Mouse (Mus musculus): ENCODE results near the gene Zdhhc13.
A peak's percentile ranks its signal among the peaks of the same experiment; 100 is the strongest.

Zdhhc13 gene

DNA sequence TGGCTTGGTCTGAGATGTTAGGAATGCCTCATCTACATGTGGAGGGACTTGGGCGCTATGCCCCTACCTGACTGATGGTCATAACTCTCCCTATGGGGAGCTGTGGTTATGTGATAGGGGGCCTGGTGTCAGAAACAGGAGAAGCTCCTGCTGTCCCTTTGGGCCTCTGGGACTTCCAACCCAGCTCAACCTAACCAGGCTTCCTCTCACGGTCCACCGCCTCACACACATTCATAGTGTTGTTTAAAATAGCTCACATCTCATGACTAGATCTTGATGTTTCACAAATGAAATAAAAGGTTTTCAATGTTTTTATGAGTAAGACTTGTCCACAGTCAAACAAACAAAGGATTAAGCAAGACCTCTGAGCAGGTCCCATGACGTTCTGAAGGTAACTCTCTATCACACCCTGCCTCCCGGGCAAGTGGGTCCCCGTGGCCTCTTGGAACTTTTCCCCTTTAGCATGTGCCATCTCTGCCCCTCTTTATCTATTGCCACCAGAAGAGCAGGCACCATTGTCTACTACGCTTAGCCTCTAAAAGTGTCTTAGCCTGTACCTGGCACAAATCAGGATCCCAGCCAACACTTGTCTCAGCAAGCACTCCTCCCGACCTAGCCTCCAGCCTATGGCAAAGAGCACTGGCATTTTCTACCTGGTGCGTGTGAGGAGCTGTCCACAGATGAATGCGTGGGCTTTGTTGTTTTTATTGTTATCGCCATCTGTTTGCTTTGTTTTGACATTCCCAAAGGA, 3.9 kb upstream of the Zdhhc13 start:
- DNase-seq (ENCODE audit: low spot score) = no peak

- peak; percentile 8 for DNase-seq (ENCODE audit: low spot score)
These were observed 455 bp upstream of the Zdhhc13 start for GRCm38 (mm10) chr7:48788348-48788747.

- DNase-seq (ENCODE audit: low spot score) = no peak
These were observed 1.3 kb downstream of the Zdhhc13 start for GRCm38 (mm10) chr7:48790117-48790516.

DNA sequence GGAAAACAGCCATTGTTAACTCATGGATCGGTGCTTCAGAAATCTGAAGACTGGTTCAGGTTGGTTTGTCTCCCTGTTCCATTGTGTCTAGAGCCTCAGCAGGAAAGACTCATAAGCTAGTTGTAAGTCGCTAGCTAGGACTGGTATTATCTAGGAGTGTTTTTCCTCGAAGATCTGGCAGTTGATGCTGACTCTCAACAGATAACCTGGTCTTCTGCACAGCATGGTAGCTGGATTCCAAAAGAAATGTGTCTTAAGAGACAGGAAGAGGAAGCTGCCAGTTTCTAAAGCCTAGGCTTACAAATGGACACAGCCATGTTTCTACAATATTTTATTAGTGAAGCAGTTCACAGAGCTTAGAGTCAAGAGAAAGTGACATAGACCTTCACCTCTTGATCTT, 2.6 kb downstream of the Zdhhc13 start:
- DNase-seq (ENCODE audit: low spot score) = no peak

DNA sequence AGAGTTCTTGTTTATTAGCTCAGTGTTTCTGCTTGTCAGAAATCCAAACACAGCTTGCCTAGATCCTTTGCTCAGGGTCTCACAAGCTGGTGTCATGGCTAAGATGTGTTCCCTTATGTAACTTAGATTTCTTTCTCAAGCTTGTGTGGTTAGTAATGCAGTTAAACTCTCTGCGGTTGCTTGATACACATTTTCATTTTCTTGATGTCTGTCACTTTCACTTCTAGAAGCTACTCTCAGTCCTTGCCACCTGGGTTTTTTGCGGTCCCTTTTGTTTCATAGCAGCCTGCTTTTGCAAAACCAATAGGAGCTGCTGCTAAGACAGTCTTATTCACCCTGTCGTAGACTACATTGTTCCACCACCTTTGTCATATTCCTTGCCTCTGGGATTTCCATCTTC, 6.3 kb downstream of the Zdhhc13 start:
- DNase-seq (ENCODE audit: low spot score) = no peak

- no peak for DNase-seq (ENCODE audit: low spot score)
These were observed 14.6 kb downstream of the Zdhhc13 start for GRCm38 (mm10) chr7:48803381-48803780.

DNA sequence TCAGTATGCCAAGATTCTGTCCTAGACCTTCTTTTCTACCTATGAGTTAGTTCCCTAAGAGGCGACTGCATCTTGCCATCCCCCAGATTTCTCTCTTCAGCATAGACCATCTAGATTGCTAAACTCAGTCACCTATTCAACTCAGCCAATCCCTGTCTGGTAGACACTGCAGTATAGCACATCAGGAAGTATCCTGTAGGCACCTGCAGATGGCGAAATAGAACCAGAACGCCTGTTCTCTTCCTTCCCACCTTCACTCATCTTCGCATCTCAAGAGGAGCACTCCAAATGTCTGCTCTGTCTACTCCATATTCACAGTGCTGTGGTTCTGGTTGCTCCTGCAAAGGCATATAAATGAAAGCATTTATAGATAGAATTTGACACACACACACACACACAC, 17.8 kb downstream of the Zdhhc13 start:
- DNase-seq (ENCODE audit: low spot score) = no peak

DNA sequence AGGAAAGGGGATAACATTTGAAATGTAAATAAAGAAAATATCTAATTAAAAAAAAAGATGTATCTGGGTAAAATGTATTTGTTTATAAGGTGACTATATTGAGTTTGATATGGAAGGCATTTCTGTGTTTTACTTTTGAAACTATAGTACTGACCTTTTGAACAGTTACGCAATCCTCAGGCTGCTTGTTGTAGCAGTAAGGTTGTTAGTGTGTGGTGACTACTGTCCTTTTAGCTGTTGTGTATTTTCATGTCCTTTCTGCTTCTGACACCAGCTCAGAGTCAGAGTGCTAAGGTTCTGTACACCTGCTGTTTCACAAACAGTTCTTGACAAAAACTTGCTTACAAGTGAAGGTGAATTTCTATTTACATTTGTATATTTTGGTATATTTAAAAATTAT, 21.8 kb downstream of the Zdhhc13 start:
- DNase-seq (ENCODE audit: low spot score) = no peak

- no peak for DNase-seq (ENCODE audit: low spot score)
These were observed 23.6 kb downstream of the Zdhhc13 start for GRCm38 (mm10) chr7:48812358-48812757.

DNA sequence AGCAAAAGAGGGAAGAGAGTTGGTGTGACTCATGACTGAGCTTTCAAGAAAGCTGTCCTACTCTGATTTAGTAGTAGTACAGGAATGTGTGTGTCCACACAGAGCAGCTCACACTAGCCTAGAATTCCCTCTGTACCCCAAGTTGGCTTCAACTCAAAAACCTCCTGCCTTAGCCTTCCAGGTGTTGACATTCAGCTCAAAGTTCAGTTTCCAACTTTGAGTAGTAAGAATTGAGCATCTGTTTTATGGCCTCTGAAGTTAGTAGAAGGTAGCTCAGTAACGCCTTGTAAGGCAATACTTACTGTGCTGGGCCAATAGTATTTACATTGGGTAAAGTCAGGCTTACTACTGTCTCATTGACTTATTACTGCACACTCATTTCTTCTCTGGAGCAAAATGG, 24.8 kb downstream of the Zdhhc13 start:
- no peak for DNase-seq (ENCODE audit: low spot score)

- DNase-seq (ENCODE audit: low spot score) = no peak
These were observed 32.9 kb downstream of the Zdhhc13 start for GRCm38 (mm10) chr7:48821654-48822053.

DNA sequence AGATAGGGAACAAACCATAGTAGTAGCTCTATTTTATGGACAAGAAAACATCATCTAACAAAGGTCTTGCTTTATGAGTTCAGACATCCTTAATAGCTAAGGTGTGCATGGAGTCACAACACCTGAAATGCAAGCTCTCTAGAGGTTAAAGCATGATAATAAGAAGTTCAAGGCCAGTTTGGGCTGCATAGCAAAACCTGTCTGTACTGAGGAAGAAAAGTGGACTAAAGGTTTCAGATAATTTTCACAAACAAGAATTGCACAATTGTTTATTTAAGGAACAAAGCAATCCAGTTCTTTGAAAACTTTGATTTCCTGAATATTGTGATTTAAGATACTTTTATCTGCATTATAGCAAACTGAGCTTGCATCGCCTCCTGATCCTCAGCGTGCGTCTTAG, 34.8 kb downstream of the Zdhhc13 start:
- DNase-seq (ENCODE audit: low spot score) = no peak

DNA sequence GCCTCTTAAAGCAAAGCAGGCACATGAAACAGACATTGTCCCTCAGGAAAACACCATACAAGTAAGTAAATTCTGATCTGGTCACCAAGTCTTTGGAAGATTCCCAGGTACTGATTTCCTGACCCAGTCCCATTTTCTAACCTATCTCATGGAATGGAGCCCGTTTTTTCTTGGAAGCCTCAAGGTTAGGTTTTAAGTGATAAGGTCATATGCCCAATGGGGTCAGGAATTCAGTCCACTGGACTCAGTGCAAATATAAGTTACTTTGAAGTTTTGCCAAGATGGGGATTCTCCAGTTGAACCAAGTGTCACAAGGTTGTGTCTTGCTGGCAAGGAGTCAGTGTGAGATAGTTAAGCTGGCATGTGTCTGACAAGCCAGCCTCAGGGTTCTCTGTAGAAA, 35.9 kb downstream of the Zdhhc13 start:
- DNase-seq (ENCODE audit: low spot score) = no peak

DNA sequence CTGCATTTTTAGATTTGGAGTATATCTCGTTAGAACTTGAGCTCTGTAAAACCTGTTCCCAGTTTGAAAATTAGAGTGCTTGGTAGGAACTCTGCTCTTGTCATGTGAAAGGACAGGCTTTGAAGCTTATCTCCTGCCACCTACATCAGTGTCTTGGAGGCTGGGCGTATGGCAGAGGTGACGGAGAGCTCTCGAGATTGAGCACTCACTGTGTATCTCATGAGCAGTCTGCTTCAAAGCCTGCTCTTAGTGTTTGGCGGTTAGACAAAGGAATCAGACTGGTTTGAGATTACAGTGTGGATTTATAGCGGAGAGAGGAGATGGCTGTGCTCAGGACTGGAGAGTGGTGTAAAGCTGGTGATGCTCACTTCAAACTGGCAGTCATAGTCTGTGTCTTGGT, 36.4 kb downstream of the Zdhhc13 start:
- DNase-seq (ENCODE audit: low spot score) = no peak

DNA sequence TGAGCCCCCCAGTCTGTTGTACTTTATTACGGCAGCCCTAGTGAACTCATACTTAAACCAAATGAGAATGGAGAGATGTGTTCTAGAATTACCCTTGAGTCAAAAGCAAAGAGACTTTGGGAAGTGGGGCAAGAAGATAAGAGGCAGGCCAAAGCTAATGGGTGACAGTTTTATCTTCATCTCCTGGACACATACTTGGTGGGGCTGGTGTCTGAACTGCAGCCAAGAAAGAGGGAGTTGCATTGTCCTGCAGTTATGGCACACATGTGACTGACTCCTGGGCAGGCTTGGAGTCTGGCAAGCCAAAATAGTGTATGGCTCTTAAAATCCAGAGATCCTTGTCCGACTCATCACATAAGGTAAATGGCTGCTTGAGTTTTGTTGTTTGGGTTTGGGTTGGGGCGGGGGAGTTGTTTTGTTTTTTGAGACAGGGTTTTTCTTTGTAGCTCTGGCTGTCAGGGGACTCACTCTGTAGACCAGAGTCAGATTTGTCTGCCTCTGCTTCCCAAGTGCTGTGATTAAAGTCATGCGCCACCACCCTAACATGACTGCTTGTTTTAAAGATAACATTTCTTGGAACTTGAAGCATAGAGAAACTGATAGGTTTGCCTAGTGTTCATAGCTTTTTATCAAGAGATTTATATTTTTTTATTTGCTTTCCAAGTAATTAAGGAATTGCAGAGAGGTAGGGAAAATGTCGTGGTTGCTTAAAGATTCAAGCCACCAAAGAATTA, 40.5 kb downstream of the Zdhhc13 start:
- DNase-seq (ENCODE audit: low spot score) = no peak

GRCm38 (mm10) chr7:48830395-48830794, 41.6 kb downstream of the Zdhhc13 start:
- DNase-seq (ENCODE audit: low spot score) = no peak

GRCm38 (mm10) chr7:48832735-48833134, 43.9 kb downstream of the Zdhhc13 start:
- no peak for DNase-seq (ENCODE audit: low spot score)

GRCm38 (mm10) chr7:48834371-48834970, 45.7 kb downstream of the Zdhhc13 start:
- DNase-seq (ENCODE audit: low spot score) = no peak

- no peak for DNase-seq (ENCODE audit: low spot score)
These were observed 46.3 kb downstream of the Zdhhc13 start for GRCm38 (mm10) chr7:48834989-48835626.

DNA sequence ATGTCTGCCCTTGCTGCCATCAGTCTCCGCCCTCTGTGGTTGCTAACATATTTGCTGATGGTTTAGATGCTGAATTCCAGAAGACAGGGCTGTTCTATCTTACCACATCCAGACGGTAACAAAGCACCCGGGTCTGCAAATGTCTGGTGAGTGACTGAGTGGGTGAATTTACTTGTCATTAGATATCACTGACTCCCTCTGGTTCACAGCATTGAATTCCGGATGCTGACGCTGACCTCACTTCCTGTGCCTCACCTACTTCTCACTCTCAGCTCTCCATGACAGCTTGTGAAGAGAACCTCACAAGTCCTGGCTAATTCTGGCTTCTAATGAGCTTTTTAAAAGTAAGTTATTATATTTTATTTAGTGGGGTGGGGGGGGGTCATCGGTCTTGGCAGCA, 48.1 kb downstream of the Zdhhc13 start:
- no peak for DNase-seq (ENCODE audit: low spot score)

DNA sequence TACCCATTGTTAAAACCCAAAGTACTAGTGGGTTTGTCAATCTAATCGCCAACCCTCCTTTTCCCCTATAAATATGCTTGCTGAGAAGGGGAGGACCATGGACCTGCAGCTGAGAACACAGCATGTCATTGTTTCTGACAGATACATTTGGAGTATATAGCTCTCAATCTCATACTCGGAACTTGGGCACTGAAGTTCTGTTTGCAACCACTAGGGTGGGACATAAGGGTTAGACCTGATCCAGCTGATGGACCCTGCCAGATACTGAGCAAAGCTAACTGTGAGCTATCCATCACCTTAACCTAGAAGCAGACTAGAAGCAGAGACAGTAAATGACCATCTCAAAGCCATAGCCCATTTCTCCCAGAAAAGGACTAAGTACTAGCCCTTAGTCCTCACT, 49.6 kb downstream of the Zdhhc13 start:
- no peak for DNase-seq (ENCODE audit: low spot score)

- DNase-seq (ENCODE audit: low spot score) = no peak
These were observed 51.7 kb downstream of the Zdhhc13 start for GRCm38 (mm10) chr7:48840545-48840944.

- DNase-seq (ENCODE audit: low spot score) = no peak
These were observed 52.7 kb downstream of the Zdhhc13 start for GRCm38 (mm10) chr7:48841538-48841937.

Data from testis, postnatal 14 days (tissue).